Mouse (Mus musculus): ENCODE measurements around the gene Grid2ip. TPM values are rescaled to one million over a fixed set of nuclear protein-coding genes. Genes with fewer than 3 reads are reported as not detected.

Gene Grid2ip
- 0.36 and 1.0 TPM in 2 replicates for polyA plus RNA-seq (2015; fragmentation: Nextera tagmentation; extraction: Ambion mirVana)

- Histone ChIP-seq H3K27me3 (replicated peaks; ENCODE audit: control insufficient read depth, insufficient read depth, low read length) (0 out of 2 replicates have a peak, but pooled peaks cover 3% of the 10 kb centered on the region), H3K4me1 (replicated peaks; ENCODE audit: control insufficient read depth, insufficient read depth, low read length) (peaks cover 8% of the 10 kb centered on the region), H3K4me3 (replicated peaks; ENCODE audit: low read length) (0 out of 2 replicates have a peak within 1 kb of the TSS, but pooled peaks have one; percentile 11), H3K4me2 (ENCODE audit: low read length) (peak within 1 kb of the TSS; percentile 32), H3K9ac (replicated peaks; ENCODE audit: low read depth, low read length) (peak within 1 kb of the TSS; percentile 45; the same call in 1 of the 2 replicates), H3K27ac (ENCODE audit: low read length) (no peak within 1 kb of the TSS), H3K36me3 (ENCODE audit: control insufficient read depth, insufficient read depth) (no peaks in the 10 kb centered on the region), H3K9me3 (ENCODE audit: control insufficient read depth, low read length) (peaks cover 7% of the 10 kb centered on the region; the same call in 1 of the 2 replicates)
- ATAC-seq: no peak
- WGBS: 14% methylated on average over 17 of the region's 17 CpGs
Observed at GRCm38 (mm10) chr5:143356686-143357388, at the start of gene Grid2ip. TSS of gene Grid2ip (plus strand) at chr5:143357338.

GRCm38 (mm10) chr5:143308825-143309224, 48.3 kb upstream of the Grid2ip start:
- H3K4me1 ChIP-seq (replicated peaks; ENCODE audit: control insufficient read depth, insufficient read depth, low read length): peaks cover 34% of the 10 kb centered on the region
- WGBS: 94% methylated on average over 5 of the region's 5 CpGs
- peaks cover 23% of the 10 kb centered on the region for H3K36me3 ChIP-seq (ENCODE audit: control insufficient read depth, insufficient read depth)
- no peaks in the 10 kb centered on the region for H3K27me3 ChIP-seq (replicated peaks; ENCODE audit: control insufficient read depth, insufficient read depth, low read length)
- ATAC-seq: no peak
- no peak overlapping the region for H3K4me2 ChIP-seq (ENCODE audit: low read length)
- H3K27ac ChIP-seq (ENCODE audit: low read length): no peak overlapping the region
- no peaks in the 10 kb centered on the region for H3K9me3 ChIP-seq (ENCODE audit: control insufficient read depth, low read length)
- H3K4me3 ChIP-seq (replicated peaks; ENCODE audit: low read length): no peak overlapping the region
- no peak overlapping the region for H3K9ac ChIP-seq (replicated peaks; ENCODE audit: low read depth, low read length)

- Histone ChIP-seq H3K4me1 (replicated peaks; ENCODE audit: control insufficient read depth, insufficient read depth, low read length) (peaks cover 39% of the 10 kb centered on the region), H3K27me3 (replicated peaks; ENCODE audit: control insufficient read depth, insufficient read depth, low read length) (no peaks in the 10 kb centered on the region), H3K9me3 (ENCODE audit: control insufficient read depth, low read length) (no peaks in the 10 kb centered on the region), H3K4me2 (ENCODE audit: low read length) (no peak overlapping the region), H3K9ac (replicated peaks; ENCODE audit: low read depth, low read length) (no peak overlapping the region), H3K4me3 (replicated peaks; ENCODE audit: low read length) (no peak overlapping the region), H3K36me3 (ENCODE audit: control insufficient read depth, insufficient read depth) (peaks cover 23% of the 10 kb centered on the region), H3K27ac (ENCODE audit: low read length) (no peak overlapping the region)
- WGBS: 96% methylated on average over 7 of the region's 7 CpGs
- no peak for ATAC-seq
Observed at GRCm38 (mm10) chr5:143309916-143310315, 47.2 kb upstream of the Grid2ip start.

GRCm38 (mm10) chr5:143311886-143312285, 45.3 kb upstream of the Grid2ip start:
- Histone ChIP-seq H3K9me3 (ENCODE audit: control insufficient read depth, low read length) (no peaks in the 10 kb centered on the region), H3K27ac (ENCODE audit: low read length) (no peak overlapping the region), H3K36me3 (ENCODE audit: control insufficient read depth, insufficient read depth) (peaks cover 18% of the 10 kb centered on the region), H3K4me3 (replicated peaks; ENCODE audit: low read length) (no peak overlapping the region), H3K9ac (replicated peaks; ENCODE audit: low read depth, low read length) (no peak overlapping the region), H3K4me1 (replicated peaks; ENCODE audit: control insufficient read depth, insufficient read depth, low read length) (peaks cover 39% of the 10 kb centered on the region), H3K4me2 (ENCODE audit: low read length) (no peak overlapping the region), H3K27me3 (replicated peaks; ENCODE audit: control insufficient read depth, insufficient read depth, low read length) (no peaks in the 10 kb centered on the region)
- ATAC-seq: no peak
- 70% methylated on average over 8 of the region's 8 CpGs for WGBS

- whole genome bisulfite sequencing: under 1% methylated on average over 16 of the region's 16 CpGs
- Histone ChIP-seq H3K36me3 (ENCODE audit: control insufficient read depth, insufficient read depth) (peaks cover 13% of the 10 kb centered on the region), H3K4me1 (replicated peaks; ENCODE audit: control insufficient read depth, insufficient read depth, low read length) (peaks cover 36% of the 10 kb centered on the region), H3K27ac (ENCODE audit: low read length) (peak overlapping the region; percentile 93), H3K9me3 (ENCODE audit: control insufficient read depth, low read length) (no peaks in the 10 kb centered on the region), H3K9ac (replicated peaks; ENCODE audit: low read depth, low read length) (peak overlapping the region; percentile 95), H3K27me3 (replicated peaks; ENCODE audit: control insufficient read depth, insufficient read depth, low read length) (no peaks in the 10 kb centered on the region), H3K4me3 (replicated peaks; ENCODE audit: low read length) (peak overlapping the region; percentile 89), H3K4me2 (ENCODE audit: low read length) (peak overlapping the region; percentile 74)
- peak; percentile 13; the same call in 1 of the 2 replicates for ATAC-seq
Observed at GRCm38 (mm10) chr5:143314183-143314729, 42.9 kb upstream of the Grid2ip start.

- peaks cover 14% of the 10 kb centered on the region for H3K36me3 ChIP-seq (ENCODE audit: control insufficient read depth, insufficient read depth)
- H3K4me3 ChIP-seq (replicated peaks; ENCODE audit: low read length): peak within 1 kb of the TSS; percentile 89
- H3K9me3 ChIP-seq (ENCODE audit: control insufficient read depth, low read length): no peaks in the 10 kb centered on the region
- WGBS: under 1% methylated on average over 86 of the region's 101 CpGs
- peak within 1 kb of the TSS; percentile 95 for H3K9ac ChIP-seq (replicated peaks; ENCODE audit: low read depth, low read length)
- H3K27ac ChIP-seq (ENCODE audit: low read length): peak within 1 kb of the TSS; percentile 93
- H3K4me1 ChIP-seq (replicated peaks; ENCODE audit: control insufficient read depth, insufficient read depth, low read length): peaks cover 36% of the 10 kb centered on the region
- ATAC-seq: peak; percentile 88
- H3K4me2 ChIP-seq (ENCODE audit: low read length): peak within 1 kb of the TSS; percentile 74
- no peaks in the 10 kb centered on the region for H3K27me3 ChIP-seq (replicated peaks; ENCODE audit: control insufficient read depth, insufficient read depth, low read length)
Observed at GRCm38 (mm10) chr5:143314730-143315513, 42.2 kb upstream of the Grid2ip start, which contains the start of gene E130309D02Rik. TSS of gene E130309D02Rik (minus strand) at chr5:143315360.

- Histone ChIP-seq H3K9ac (replicated peaks; ENCODE audit: low read depth, low read length) (0 out of 2 replicates have a peak overlapping the region, but pooled peaks have one; percentile 19), H3K27ac (ENCODE audit: low read length) (no peak overlapping the region), H3K36me3 (ENCODE audit: control insufficient read depth, insufficient read depth) (peaks cover 10% of the 10 kb centered on the region), H3K4me3 (replicated peaks; ENCODE audit: low read length) (peak overlapping the region; percentile 89), H3K27me3 (replicated peaks; ENCODE audit: control insufficient read depth, insufficient read depth, low read length) (no peaks in the 10 kb centered on the region), H3K4me2 (ENCODE audit: low read length) (peak overlapping the region; percentile 48), H3K4me1 (replicated peaks; ENCODE audit: control insufficient read depth, insufficient read depth, low read length) (peaks cover 33% of the 10 kb centered on the region), H3K9me3 (ENCODE audit: control insufficient read depth, low read length) (no peaks in the 10 kb centered on the region)
- 11% methylated on average over 8 of the region's 8 CpGs for whole genome bisulfite sequencing
- no peak for ATAC-seq
Observed at GRCm38 (mm10) chr5:143315514-143315888, 41.6 kb upstream of the Grid2ip start.

- Histone ChIP-seq H3K27ac (ENCODE audit: low read length) (no peak overlapping the region), H3K4me1 (replicated peaks; ENCODE audit: control insufficient read depth, insufficient read depth, low read length) (peaks cover 23% of the 10 kb centered on the region), H3K4me2 (ENCODE audit: low read length) (no peak overlapping the region), H3K9ac (replicated peaks; ENCODE audit: low read depth, low read length) (no peak overlapping the region), H3K27me3 (replicated peaks; ENCODE audit: control insufficient read depth, insufficient read depth, low read length) (no peaks in the 10 kb centered on the region), H3K36me3 (ENCODE audit: control insufficient read depth, insufficient read depth) (peaks cover 12% of the 10 kb centered on the region), H3K4me3 (replicated peaks; ENCODE audit: low read length) (no peak overlapping the region), H3K9me3 (ENCODE audit: control insufficient read depth, low read length) (no peaks in the 10 kb centered on the region)
- ATAC-seq: no peak
- 87% methylated on average over 5 of the region's 5 CpGs for WGBS
Observed at GRCm38 (mm10) chr5:143316605-143317287, 40.4 kb upstream of the Grid2ip start.
